Mouse (Mus musculus) gastrocnemius, postnatal 14 days (tissue): ENCODE data around the gene Tgoln1. TPM values are rescaled to one million over a fixed set of nuclear protein-coding genes. Genes with fewer than 3 reads are reported as not detected.
A peak's percentile ranks its signal among the peaks of the same experiment; 100 is the strongest.

Experiments used
- DNase-seq: peaks from one replicate; pipeline ENCODE4 v3.0.0; 2021; ENCODE audit warnings: mixed read lengths
- intact Hi-C: fragments of 180-260 bp; cut with DNase I; formaldehyde crosslinking; loops from one replicate; pipeline ENCODE4 v1.15.1; 2025; ENCODE audit warnings: low total_unique reads
- long read RNA-seq, 2 experiments: library from polyadenylated mRNA; stranded (forward); transcript quantifications; one replicate each; pipeline ENCODE4 v2.0.0; 2021
- total RNA-seq, 2 experiments: library from RNA; stranded (reverse); gene quantifications; 2 replicates each; pipeline ENCODE4 v1.2.3; 2021

Gene Tgoln1
- total RNA-seq: 10 to 100 TPM; 21.6 to 21.7 TPM
- long read RNA-seq, experiment 1, full-length matches to known transcripts: 17 of 21 reads
- long read RNA-seq, experiment 1, partial matches to known transcripts: 1 of 21 reads
- long read RNA-seq, experiment 1, other reads (novel, unspliced or antisense): 3 of 21 reads
- long read RNA-seq, experiment 2, full-length matches to known transcripts: 29 of 32 reads
- long read RNA-seq, experiment 2, partial matches to known transcripts: 3 of 32 reads
- long read RNA-seq, experiment 2, other reads (novel, unspliced or antisense): 0 of 32 reads

GRCm38 (mm10) chr6:72616643-72617288 is at the start of gene Tgoln1:
Gene Tgoln1, minus strand, starts transcription at chr6:72617000.
- intact Hi-C loops: no loop called here
- DNase-seq: peak; percentile 94

- DNase-seq: no peak
- intact Hi-C loops: no loop called here
These were observed 47.5 kb upstream of the Tgoln1 start for GRCm38 (mm10) chr6:72664290-72664689.

GRCm38 (mm10) chr6:72663000-72663399 is 46.2 kb upstream of the Tgoln1 start:
- no peak for DNase-seq
- intact Hi-C loops: no loop called here

GRCm38 (mm10) chr6:72660391-72660720 is 43.6 kb upstream of the Tgoln1 start:
- no peak for DNase-seq
- intact Hi-C loops: no loop called here

GRCm38 (mm10) chr6:72659717-72660390 is 43.1 kb upstream of the Tgoln1 start:
- intact Hi-C loops: no loop called here
- no peak for DNase-seq

GRCm38 (mm10) chr6:72658006-72658405 is 41.2 kb upstream of the Tgoln1 start:
- intact Hi-C loops: no loop called here
- no peak for DNase-seq

- DNase-seq: no peak
- intact Hi-C loops: no loop called here
These were observed 39.2 kb upstream of the Tgoln1 start for GRCm38 (mm10) chr6:72656053-72656442.

GRCm38 (mm10) chr6:72655309-72656052 is 38.7 kb upstream of the Tgoln1 start:
- intact Hi-C loops: no loop called here
- DNase-seq: peak; percentile 75

- intact Hi-C loops: no loop called here
- no peak for DNase-seq
These were observed 37.6 kb upstream of the Tgoln1 start for GRCm38 (mm10) chr6:72654355-72654754.

GRCm38 (mm10) chr6:72653419-72653818 is 36.6 kb upstream of the Tgoln1 start:
- intact Hi-C loops: no loop called here
- peak; percentile 54 for DNase-seq

GRCm38 (mm10) chr6:72650338-72650851 is 33.6 kb upstream of the Tgoln1 start:
- DNase-seq: no peak
- intact Hi-C loops: no loop called here

GRCm38 (mm10) chr6:72648002-72648595 is 31.3 kb upstream of the Tgoln1 start:
- intact Hi-C loops: loop anchor here (5.0 kb wide), 1 partner anchor 144 kb away; no protein-coding TSS in a partner anchor
- DNase-seq: peak; percentile 38

- intact Hi-C loops: loop anchor here (5.0 kb wide), 1 partner anchor 145 kb away; no protein-coding TSS in a partner anchor
- peak; percentile 60 for DNase-seq
These were observed 30.6 kb upstream of the Tgoln1 start for GRCm38 (mm10) chr6:72647383-72647820.

- intact Hi-C loops: loop anchor here (5.0 kb wide), 1 partner anchor 147 kb away; no protein-coding TSS in a partner anchor
- DNase-seq: no peak
These were observed 28.6 kb upstream of the Tgoln1 start for GRCm38 (mm10) chr6:72645364-72645763.

GRCm38 (mm10) chr6:72644576-72644975 is 27.8 kb upstream of the Tgoln1 start:
- no peak for DNase-seq
- intact Hi-C loops: no loop called here

GRCm38 (mm10) chr6:72641218-72641954 is 24.6 kb upstream of the Tgoln1 start:
- intact Hi-C loops: no loop called here
- no peak for DNase-seq

- intact Hi-C loops: loop anchor here (2.0 kb wide), 1 partner anchor 188 kb away; no protein-coding TSS in a partner anchor
- DNase-seq: no peak
These were observed 20.1 kb upstream of the Tgoln1 start for GRCm38 (mm10) chr6:72636940-72637339.

- DNase-seq: peak; percentile 44
- intact Hi-C loops: loop anchor here (2.0 kb wide), 1 partner anchor 189 kb away; no protein-coding TSS in a partner anchor
These were observed 19.1 kb upstream of the Tgoln1 start for GRCm38 (mm10) chr6:72635760-72636431.
